Mouse (Mus musculus): ENCODE measurements at regions not wholly inside any gene's neighbourhood (a gene's known extent, or its start where the extent isn't known, plus 50 kb on each side); places are given as distances from the start of the nearest gene placed in this dataset.
A peak's percentile ranks its signal among the peaks of the same experiment; 100 is the strongest.

DNA sequence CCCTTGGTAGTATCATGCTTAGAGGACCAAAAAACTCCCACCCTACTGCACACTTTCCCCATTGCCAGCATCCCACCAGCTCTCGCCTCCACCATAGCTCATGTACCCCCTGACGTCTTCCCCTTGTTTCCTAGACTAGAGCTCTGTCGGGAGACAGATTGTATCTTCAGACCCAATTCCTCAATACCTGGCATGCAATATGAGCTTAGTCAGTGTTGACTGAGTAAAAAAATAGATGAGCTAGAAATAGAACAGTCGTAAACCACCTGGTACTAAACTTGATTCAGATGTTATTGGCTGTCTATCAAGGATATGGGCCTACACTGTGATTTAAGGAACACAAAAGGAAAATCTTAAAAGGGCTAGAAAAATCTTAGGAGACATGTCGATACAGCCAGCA, 215.1 kb upstream of the Noct start:
- ATAC-seq (ENCODE audit: low TSS enrichment) = peak; percentile 78

DNA sequence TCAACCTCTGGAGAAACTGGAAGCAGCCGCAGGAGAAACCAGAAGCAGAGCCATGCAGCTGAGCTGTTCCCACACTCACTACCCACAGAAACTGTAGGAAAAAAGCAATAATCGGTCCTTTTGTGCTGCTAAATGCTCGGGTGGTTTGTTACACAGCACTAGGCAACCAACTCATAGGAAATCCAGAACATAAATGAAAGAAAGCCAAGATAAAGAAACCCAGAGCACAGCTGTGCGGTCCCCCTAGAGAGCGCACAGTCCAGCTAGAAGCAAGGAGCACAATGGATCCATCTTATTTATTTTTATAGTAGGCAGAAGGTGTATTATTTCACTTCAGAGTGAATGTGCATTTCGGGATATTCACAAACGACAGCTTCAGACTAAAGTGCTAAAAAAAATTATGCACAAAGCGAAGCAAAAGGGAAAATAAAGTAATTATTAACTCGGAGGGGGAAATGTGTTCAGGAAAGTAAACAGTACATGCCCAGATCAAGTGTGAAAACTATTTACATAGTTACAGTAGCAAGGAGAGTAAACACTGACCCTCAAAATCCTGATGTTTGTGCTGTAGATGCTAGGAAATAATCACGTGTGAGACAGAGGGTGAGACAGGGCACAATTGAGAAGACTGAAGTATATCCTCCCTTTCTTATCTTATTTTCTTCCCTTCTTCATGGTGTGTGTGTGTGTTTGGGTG, 204.4 kb upstream of the Noct start:
- ATAC-seq (ENCODE audit: low TSS enrichment) = peak; percentile 27; the same call in 1 of the 2 replicates

DNA sequence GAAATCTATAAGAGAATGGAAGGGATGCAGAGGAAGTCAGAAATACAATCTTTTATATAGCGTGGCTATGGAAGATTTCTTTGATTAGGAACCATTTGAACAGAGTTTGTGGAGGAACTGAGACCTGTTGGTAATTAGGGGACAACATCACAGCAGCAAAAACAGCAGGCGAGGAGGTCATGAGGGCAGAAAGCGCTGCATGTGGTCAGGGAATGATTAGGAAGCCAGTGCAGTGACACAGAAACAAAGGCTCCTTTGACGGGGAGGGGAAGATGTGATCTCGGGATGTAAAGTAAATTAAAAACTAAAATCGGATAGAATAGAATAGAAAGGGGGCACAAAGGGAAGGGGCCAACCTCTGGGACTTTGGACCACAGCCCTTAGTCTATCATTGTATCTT, 199.6 kb upstream of the Noct start:
- no peak for ATAC-seq (ENCODE audit: low TSS enrichment)

DNA sequence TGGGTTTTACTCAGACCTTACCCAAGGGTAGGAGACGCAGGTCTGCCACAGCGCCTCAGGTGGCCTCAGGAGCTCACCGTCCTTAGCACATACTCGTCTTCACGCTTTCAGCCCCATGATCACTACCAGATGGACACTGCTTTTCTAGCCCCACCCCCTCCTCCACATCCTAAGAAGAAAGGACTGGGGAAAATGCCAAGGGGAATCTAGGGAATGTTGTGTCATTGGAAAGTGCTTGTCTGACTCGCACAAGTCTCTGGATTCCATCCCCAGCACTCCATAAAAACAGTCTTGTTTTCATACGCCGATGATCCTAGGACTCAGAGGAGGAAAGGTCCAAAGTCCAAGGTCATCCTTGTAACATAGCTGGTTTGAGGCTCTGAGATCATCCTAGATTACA, 192.4 kb upstream of the Noct start:
- no peak for ATAC-seq (ENCODE audit: low TSS enrichment)

DNA sequence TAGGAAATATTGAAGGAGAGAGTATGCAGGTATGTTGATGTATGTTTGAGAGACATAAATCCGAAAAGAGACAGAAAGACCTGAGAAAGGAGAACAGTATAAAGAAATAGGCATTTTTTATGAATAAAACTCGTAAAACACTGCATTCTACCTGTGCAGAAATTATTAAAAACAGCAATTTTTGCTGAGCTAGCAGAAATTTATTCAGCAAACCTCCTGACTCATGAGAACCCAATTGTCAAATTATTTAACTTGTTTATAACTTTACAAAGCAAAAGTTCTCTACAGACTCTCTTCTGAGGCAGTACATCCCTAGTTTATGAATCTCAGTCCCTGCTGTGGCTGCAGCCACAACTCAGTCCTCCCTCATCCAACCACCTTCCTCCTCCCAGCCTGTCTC, 191.0 kb upstream of the Noct start:
- no peak for ATAC-seq (ENCODE audit: low TSS enrichment)

DNA sequence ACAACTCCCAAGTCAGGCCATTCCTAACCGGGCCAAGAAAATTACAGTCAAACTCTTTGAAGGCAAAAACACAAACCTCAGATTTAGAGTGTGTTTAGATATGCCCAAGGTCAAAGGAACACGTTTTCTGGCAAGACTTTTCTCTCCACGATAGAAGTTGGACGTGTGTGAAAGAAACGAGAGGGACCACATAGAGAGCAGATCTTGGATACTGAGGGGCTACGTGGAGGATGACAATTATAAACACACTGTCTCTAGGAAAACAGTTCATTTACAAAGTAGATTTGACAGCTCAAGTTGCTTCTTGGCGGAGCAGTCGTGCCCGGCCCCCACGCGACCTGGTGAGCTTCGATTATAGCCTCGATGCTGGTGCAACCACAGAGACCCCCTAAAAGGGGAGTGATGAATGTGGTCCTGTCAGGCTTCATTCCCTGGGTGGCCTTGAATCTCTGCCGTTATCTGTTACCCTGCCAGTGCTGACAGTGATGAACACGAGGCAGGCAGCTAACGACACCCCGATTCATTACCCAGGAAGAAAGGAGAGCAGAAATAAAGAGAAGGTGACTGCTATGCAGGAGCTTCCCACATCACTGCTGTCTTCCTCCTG, 187.4 kb upstream of the Noct start:
- no peak for ATAC-seq (ENCODE audit: low TSS enrichment)

DNA sequence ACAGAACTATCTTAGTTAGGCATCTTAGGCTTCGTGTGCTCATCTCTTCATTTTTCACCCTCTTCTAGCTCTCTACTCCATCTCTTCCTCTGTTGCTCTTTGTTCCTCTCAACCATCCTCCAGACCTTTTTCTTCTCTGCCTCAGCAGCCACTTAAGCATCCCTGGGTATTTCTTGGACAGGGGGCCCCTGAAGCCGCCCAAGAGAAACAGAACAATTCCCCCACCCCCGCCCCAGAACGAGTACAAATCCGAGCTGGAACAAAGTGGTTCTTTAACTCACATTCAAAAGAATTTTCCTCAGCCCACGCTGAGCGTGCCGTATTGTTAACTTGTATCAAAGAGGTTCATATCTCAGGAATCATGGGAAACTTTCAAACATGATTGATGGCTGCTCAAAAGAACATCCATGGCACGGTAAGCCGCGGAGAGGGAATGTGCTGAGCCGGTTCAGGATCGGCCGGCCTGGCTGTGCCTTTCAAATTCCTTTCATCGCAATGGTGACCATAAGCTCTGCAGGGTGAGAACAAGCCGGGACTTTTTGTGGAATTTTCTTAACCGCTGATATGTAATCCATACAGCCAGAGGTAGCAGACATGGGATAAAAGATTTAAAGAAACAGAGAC, 181.9 kb upstream of the Noct start:
- ATAC-seq (ENCODE audit: low TSS enrichment) = peak; percentile 50; the same call in 1 of the 2 replicates

DNA sequence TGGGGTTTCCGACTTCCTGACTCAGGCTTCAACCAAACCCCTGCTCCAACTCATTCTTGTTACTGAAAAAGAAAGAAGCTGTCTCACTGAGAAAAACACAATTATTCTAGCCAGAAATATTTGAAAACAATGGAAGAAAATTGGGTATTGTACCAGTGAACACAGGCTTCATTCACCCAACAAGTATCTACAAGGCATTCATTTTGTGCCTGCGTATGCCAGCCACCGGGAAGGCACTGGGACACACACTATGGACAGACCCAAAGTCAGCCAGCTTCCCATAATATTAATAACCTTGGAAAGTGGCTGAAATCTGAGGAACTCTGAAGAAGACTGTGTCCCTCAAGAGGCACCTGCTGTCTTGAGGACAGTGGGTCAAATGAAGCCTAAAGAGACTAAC, 175.5 kb upstream of the Noct start:
- peak; percentile 62; the same call in 1 of the 2 replicates for ATAC-seq (ENCODE audit: low TSS enrichment)

DNA sequence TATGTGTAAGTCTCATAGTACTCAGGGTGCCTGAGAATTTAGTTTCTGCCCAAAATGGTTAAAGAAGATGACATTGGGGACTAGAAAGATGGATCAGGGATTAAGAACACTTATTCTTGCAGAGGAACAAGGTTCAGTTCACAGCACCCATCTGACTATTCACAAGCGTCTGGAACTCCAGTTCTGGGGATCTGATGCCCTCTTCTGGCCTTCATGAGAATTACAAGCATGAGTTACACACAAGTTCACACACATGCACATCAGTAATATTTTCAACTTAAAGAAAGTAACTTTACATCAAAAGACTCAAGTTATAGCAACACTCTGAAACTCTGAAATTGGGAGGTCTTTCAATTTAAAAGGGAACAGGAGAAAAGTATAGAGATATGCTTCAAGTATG, 174.1 kb upstream of the Noct start:
- ATAC-seq (ENCODE audit: low TSS enrichment) = no peak

DNA sequence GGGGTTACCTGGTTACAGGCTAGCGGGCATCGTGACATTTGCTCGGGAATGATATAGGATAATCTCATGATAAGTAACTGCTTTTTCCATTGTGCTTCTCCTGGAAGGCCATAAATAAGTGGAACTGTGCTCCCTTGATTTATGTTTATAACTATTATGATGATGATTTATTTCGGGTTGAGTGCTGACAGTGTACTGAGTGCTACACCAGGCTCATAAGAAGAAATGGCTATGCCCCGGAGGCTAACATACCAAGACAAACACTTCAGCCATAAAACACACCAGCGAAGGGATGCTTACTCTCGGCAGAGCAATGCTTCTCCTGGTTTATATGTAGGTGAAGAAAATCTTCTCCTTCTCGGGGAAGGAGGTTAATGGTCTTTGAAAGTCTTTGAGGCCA, 169.2 kb upstream of the Noct start:
- no peak for ATAC-seq (ENCODE audit: low TSS enrichment)

DNA sequence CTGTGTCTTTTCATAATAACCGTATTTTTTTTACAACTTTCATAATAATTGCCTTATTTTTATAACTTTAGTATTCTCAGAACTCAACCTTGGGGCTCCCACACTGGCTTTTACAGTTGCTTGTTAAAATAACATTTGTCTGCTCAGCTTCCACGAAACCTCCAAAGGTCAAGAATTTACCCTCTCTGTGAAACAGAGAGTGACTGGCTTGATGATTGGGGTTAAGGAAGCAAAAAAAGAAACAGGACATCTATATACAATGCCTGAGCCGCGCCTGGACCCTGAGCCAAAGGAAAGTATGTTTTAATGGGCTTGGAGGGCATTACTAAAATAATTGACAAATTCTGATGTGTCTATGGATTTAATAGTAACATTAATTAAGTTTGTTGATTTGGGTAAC, 160.0 kb upstream of the Noct start:
- no peak for ATAC-seq (ENCODE audit: low TSS enrichment)

DNA sequence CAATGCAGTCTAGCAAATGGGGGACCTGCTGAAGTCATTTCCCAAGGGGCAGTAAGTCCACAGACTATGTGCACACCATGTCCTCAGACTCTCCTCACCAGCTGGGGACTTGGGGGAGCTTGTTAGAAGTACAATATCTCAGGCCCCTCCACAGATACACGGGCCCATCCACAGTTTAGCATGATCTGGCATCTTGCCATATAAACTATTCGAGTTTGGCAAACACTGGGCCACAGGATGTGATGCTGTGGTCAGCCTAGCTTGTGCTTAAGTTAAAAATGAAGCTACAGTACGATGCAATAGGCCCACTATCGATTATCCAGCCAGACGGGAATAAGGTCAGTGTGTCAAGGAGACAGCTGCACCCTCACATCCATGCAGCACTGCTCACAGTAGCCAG, 157.9 kb upstream of the Noct start:
- ATAC-seq (ENCODE audit: low TSS enrichment) = no peak

DNA sequence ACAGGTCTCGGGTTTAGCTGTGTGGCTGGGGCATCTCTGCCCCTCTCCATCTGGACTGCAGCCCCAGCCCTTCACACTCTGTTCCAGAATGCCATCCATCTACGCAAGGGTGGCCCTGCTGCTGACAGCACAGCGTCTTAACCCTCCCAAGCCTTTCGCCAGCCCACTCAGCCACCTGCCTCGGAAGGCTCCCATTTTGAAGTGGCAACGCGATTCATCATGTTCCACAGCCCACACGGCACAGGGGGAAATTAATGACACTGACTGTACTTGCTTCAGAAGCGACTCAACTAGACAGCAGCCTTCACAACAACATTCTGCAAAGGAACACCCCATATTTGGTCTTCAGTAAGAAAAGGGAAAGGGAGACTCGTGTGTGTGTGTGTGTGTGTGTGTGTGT, 151.8 kb upstream of the Noct start:
- peak; percentile 78 for ATAC-seq (ENCODE audit: low TSS enrichment)

DNA sequence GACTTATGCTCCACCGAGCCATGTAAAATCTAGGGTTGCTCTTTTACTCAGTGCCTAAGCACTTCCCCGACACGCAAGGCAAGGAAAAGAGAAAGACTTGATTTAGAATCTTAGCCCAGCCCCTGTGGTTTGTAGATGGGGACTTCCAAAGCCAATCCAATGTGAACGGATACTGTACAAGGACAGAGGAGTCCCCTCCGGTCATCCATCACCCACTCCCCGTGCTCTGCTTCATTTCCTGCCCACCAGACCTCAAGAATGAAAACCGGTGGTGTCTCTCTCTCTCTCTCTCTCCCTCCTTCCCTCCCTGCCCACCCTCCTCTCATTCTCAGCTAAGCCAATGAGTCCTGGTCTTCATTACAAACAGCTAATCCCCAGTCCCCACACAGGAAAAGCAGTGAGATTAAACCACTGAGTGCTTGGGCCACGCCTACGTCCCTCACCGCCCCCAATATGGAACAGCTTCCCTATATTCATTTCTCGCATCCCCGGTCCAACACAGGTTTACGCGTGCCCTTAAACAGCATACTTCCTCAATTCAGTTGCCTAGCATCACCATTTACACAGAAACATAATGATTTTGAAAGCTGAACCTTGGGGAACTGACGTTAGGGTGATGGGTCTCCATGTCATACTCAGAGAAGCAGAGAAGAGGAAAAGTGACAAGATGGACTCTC, 151.1 kb upstream of the Noct start:
- no peak for ATAC-seq (ENCODE audit: low TSS enrichment)

DNA sequence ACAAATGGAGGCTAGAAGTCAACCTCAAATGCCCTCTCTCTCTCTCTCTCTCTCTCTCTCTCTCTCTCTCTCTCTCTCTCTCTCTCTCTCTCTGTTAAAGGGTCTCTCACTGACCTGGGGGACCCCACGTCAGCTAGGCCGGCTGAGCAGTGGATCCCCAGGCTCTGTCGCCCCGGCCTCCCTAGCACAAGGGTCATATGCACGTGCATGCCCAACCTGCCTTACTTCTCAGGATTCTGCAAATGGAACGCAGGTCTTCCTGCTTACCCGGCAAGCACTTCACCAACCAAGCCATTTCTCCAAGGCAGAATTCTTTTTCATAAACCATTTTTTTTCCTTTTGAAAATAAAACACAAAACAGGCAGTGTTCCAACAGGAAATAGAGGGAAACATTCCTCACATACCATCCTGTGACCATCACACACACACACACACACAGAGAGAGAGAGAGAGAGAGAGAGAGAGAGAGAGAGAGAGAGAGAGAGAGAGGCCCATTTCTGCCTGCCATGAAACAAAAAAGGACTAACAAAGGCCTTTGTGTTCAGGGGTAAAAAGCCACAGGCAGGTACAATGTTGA, 150.4 kb upstream of the Noct start:
- no peak for ATAC-seq (ENCODE audit: low TSS enrichment)

DNA sequence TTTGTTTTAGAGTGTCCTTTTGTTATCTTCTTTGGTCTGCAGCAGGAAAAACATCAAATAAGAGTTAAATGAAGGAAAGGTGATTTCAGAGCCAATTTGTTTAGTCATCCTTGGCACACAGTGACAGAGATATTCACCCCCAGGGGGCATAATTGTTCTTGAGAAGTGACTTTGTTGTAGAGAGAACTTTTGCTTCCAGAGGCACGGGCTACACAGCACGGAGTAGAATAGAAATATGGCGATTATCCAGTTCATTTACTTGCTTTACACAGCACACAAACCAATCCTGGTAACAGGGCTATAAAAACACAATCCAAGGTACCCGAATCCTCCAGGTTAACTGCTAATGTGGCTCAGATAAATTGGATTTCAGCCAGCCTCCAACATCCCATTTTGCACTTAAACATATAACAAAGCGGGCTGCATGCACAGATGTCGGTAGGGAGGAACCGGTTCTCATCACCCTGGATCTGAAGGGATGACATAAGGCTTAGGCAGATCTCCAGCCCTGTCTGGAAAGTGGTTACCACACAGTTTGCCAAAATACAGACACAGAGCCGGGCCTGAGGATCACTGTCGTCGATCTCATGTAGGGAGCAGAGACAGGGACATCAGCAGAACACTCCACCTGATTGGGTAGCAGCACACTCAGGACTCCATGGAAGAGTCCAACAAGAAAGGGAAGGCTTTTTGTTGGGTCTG, 148.9 kb upstream of the Noct start:
- no peak for ATAC-seq (ENCODE audit: low TSS enrichment)

DNA sequence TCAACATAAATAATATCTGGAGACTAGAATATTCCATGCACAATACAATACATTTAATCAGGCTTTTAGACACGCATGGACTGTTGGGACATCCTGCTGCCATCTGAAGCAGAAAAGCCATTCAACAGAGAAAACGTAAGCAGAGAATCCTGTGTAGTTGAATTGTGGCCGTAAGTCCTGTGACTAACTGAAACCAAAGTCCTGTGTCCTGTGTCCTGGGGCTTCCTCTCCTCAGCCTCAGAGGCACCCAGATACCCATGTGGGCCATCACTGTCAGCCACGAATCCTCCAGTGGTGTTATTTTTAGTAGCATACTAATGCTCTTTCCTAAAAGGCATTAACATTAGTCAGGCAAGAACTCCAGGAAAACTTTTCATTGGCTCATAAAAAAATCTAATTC, 145.8 kb upstream of the Noct start:
- no peak for ATAC-seq (ENCODE audit: low TSS enrichment)

DNA sequence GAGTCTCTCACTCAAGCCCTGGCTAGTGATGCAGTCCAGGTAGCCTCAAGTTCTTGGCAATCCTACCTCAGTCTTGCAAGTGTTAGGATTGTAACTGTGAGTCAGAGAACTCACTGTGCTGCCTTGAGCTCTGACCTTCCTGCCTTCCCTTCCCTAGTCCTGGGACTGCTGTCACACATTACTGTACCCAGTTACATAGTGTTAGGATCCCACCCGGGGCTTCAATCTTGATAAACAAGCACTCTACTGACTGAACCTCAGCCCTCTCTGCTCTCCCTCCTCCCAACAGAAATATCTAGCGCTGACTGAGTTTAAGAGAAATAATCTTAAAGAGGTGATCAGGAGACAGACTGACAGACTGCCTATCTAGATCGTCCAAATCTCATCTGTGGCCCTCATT, 143.8 kb upstream of the Noct start:
- no peak for ATAC-seq (ENCODE audit: low TSS enrichment)

DNA sequence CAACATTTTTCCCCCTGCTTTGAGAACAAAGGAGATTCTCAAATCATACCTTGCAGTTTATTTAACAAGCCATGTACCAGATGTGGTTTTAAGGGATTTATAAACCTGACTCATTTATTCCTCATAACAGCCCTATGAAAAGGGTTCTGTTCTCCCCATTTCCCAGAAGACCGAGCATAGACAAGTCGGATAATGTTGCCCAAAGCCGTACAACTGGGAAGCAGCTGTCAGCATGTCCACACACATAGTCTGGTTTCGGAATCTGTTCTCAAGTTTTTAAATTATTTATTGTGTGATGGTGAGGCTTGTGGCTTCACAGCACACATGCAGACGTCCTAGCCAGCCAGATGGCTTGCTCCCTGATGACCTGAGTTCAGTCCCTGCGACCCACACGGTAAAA, 143.4 kb upstream of the Noct start:
- ATAC-seq (ENCODE audit: low TSS enrichment) = no peak

DNA sequence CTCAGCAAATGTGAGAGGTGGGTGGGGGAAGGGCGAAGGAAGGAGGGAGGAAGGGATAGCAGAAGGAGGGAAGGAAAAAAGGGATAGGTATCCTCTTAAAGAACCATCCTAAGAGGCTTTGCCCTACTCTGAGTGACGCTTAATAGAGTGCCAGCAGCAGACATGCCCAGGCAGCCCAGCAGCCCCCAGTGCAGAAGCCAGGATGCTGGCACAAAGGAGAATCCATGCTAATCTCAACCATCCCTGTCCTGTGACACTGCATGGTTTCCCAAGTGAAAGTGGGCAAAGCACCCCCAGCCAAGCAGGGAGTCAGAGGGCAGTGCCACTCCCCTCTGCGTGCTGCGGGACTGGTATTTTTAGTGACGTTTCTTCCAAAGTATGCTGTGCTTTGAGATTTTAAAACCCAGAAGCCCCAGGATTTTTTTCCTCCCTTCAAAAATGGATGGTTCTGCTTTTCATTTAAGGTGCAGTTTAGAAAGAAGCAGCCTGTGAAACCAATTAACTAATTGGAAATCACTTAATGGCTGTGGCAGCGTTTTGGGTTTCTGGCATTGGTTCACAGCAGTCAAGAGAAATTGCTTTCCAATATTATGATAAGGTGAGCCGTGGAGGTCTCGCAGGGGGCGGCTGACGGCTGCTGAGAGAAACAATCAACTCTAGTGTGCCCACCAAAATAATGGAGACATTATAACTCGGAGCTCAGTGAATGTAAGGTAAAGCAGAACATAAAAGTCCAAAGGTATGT, 141.2 kb upstream of the Noct start:
- no peak for ATAC-seq (ENCODE audit: low TSS enrichment)

DNA sequence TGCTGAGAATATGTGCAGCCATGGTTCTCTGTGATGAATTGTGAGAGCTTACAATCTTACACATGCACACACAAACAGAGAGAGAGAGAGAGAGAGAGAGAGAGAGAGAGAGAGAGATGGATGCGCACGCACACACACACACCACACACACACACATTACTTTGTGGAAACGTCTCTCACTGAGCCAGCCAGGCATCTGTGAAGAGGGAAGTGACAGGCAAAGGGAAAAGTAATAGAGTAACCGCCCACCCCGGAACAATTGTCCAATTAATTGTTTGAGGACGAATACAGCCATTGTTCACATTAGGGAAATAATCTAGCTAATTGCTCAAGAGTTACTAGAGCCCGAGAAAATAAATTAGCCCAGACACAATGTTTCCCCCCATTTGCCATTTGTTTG, 140.7 kb upstream of the Noct start:
- ATAC-seq (ENCODE audit: low TSS enrichment) = no peak

Data from frontal cortex, adult (tissue).